Mouse (Mus musculus) embryonic fibroblast, embryonic 13.5 days (primary cell): ENCODE results near the gene Nup107. TPM values are rescaled to one million over a fixed set of nuclear protein-coding genes. Genes with fewer than 3 reads are reported as not detected.
"Not testable (repeated sequence)": the region's sequence is repeated elsewhere in the genome, so short reads cannot be mapped to it uniquely, and the experiment has no call there.

ENCODE experiments used
- H3K27ac ChIP-seq: 2 replicates; pipeline ENCODE4 v1.5.1; 2012; ENCODE audit warnings: low read length, control low read depth, inconsistent platforms; ENCODE audit not compliant: insufficient read depth
- H3K4me1 ChIP-seq: 2 replicates; pipeline ENCODE4 v1.6.1; 2011; ENCODE audit warnings: low read length; ENCODE audit not compliant: control insufficient read depth, insufficient read depth
- H3K4me3 ChIP-seq: 2 replicates; pipeline ENCODE4 v1.5.1; 2011; ENCODE audit warnings: mild to moderate bottlenecking, control low read depth, low read length; ENCODE audit not compliant: insufficient read depth
- CTCF ChIP-seq: IDR thresholded peaks from 2 replicates; pipeline ENCODE4 v1.5.1; 2011; ENCODE audit warnings: mild to moderate bottlenecking, control low read depth, low read length, moderate library complexity, borderline replicate concordance; ENCODE audit not compliant: insufficient read depth
- POLR2A ChIP-seq: IDR thresholded peaks from 2 replicates; pipeline ENCODE4 v1.6.1; 2011; ENCODE audit warnings: low read depth, mild to moderate bottlenecking, control low read depth, low read length, moderate library complexity
- polyA plus RNA-seq: library from polyadenylated mRNA; stranded (reverse); fragments of >200 nt; gene quantifications from 2 replicates; pipeline ENCODE4 v1.2.4, GENCODE M21; 2011; ENCODE audit warnings: low read depth; ENCODE audit not compliant: missing spikeins, insufficient read length

Nup107 gene
- polyA plus RNA-seq, 1 experiment = 70.3 TPM

GRCm38 (mm10) chr10:117705806-117706205, 86.7 kb downstream of the Nup107 start:
- no peak for TF ChIP-seq POLR2A
- TF ChIP-seq CTCF = no peak
- no peak overlapping the region for H3K4me3 ChIP-seq
- H3K27ac ChIP-seq = no peak overlapping the region
- H3K4me1 ChIP-seq = peaks cover 5% of the 10 kb centered on the region

GRCm38 (mm10) chr10:117704964-117705335, 87.6 kb downstream of the Nup107 start:
- Histone ChIP-seq H3K4me1 (peaks cover 5% of the 10 kb centered on the region), H3K4me3 (peak overlapping the region; percentile 2), H3K27ac (no peak overlapping the region)
- no peak for TF ChIP-seq POLR2A

DNA sequence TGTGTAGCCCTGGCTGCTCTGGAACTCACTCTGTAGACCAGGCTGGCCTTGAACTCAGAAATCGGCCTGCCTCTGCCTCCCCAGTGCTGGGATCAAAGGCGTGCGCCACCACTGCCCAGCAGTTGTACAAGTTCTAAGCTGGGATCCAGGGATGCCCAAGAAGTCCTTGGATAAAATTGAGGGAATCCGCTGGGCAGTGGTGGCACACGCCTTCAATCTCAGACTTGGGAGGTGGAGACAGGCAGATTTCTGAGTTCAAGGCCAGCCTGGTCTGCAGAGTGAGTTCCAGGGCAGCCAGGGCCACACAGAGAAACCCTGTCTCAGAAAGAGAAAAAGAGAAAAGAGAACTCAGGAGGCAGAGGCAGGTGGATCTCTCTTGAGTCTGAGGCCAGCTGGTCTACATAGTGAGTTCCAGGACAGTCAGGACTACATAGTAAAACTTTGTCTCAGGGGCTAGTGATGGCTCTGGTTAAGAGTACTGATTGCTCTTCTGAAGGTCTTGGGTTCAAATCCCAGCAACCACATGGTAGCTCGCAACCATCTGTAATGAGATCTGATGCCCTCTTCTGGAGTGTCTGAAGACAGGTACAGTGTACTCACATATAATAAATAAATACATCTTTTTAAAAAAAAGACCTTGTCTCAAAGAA, 88.1 kb downstream of the Nup107 start:
- not testable (repeated sequence) for H3K27ac ChIP-seq, H3K4me1 ChIP-seq, H3K4me3 ChIP-seq

GRCm38 (mm10) chr10:117703506-117703905, 89.0 kb downstream of the Nup107 start:
- Histone ChIP-seq H3K27ac (no peak overlapping the region), H3K4me1 (peaks cover 5% of the 10 kb centered on the region), H3K4me3 (no peak overlapping the region)
- no peak for TF ChIP-seq POLR2A
- TF ChIP-seq CTCF = no peak

- TF ChIP-seq POLR2A = no peak
- TF ChIP-seq CTCF = no peak
- no peak overlapping the region for H3K27ac ChIP-seq
- peaks cover 5% of the 10 kb centered on the region; the same call in 1 of the 2 replicates for H3K4me1 ChIP-seq
These were observed 90.3 kb downstream of the Nup107 start for GRCm38 (mm10) chr10:117702024-117702833.

GRCm38 (mm10) chr10:117701034-117701829, 91.3 kb downstream of the Nup107 start:
- no peaks in the 10 kb centered on the region for H3K4me1 ChIP-seq
- TF ChIP-seq POLR2A (no peak), CTCF (no peak)
- no peak overlapping the region for H3K4me3 ChIP-seq
- no peak overlapping the region for H3K27ac ChIP-seq

More at GRCm38 (mm10) chr10:117702024-117702833, 90.3 kb downstream of the Nup107 start:
- H3K4me3 ChIP-seq = no peak overlapping the region

Other genes with a start within 250 kb of the Nup107 start
- gene Cpm, start 163.2 kb downstream of the Nup107 start, polyA plus RNA-seq = 1.4 and 1.6 TPM in 2 replicates
- gene Mdm2, start 81.9 kb downstream of the Nup107 start, polyA plus RNA-seq = 122 and 229 TPM in 2 replicates
- gene Slc35e3, start 46.3 kb downstream of the Nup107 start, polyA plus RNA-seq = 26.1 and 28.9 TPM in 2 replicates
- gene Rap1b, start 53.3 kb upstream of the Nup107 start, polyA plus RNA-seq = 186 and 209 TPM in 2 replicates